Mouse (Mus musculus) liver, embryonic 14.5 days (tissue): ENCODE data around the gene Cd163. TPM values are rescaled to one million over a fixed set of nuclear protein-coding genes. Genes with fewer than 3 reads are reported as not detected.
A peak's percentile ranks its signal among the peaks of the same experiment; 100 is the strongest.

Experiments used
- ATAC-seq: fragments of 200-750 bp; cut with Nextera tagmentation; 2 replicates; pipeline ENCODE4 v1.8.0; 2017; ENCODE audit warnings: moderate number of reproducible peaks, mild to moderate bottlenecking, moderate library complexity; ENCODE audit not compliant: insufficient read depth
- DNase-seq, 3 experiments: peaks; one replicate each; pipeline ENCODE4 v3.0.0-alpha.2; 2012 to 2013; ENCODE audit warnings: low read depth in 3 of 3, low spot score in 3 of 3
- H3K27ac ChIP-seq: fragments of 300-500 bp; sonication (generic); 2 replicates; pipeline ENCODE4 v1.5.1; 2014; ENCODE audit warnings: moderate library complexity, mild to moderate bottlenecking, control low read depth, inconsistent platforms
- H3K27me3 ChIP-seq: fragments of 300-500 bp; sonication (generic); 2 replicates; pipeline ENCODE4 v1.6.1; 2014; ENCODE audit warnings: mild to moderate bottlenecking, low read length, moderate library complexity; ENCODE audit not compliant: control insufficient read depth, insufficient read depth
- H3K36me3 ChIP-seq: fragments of 300-500 bp; sonication (generic); replicated peaks from 2 replicates; pipeline ENCODE4 v1.6.1; 2014; ENCODE audit warnings: low read depth; ENCODE audit not compliant: control insufficient read depth, insufficient read depth
- H3K4me1 ChIP-seq, 2 experiments: fragments of 200-500 bp in 1 of 2; fragments of 300-500 bp in 1 of 2; sonication (generic) in 1 of 2; replicated peaks; 2 replicates each; pipeline ENCODE4 v1.6.1; 2012 to 2014; ENCODE audit warnings: antibody characterized with exemption in 1 of 2, inconsistent platforms in 1 of 2, low read length in 1 of 2; ENCODE audit not compliant: control insufficient read depth in 2 of 2, insufficient read depth in 2 of 2
- H3K4me2 ChIP-seq: fragments of 300-500 bp; sonication (generic); 2 replicates; pipeline ENCODE4 v1.6.1; 2014; ENCODE audit warnings: low read depth, mild to moderate bottlenecking, control low read depth, moderate library complexity
- H3K4me3 ChIP-seq, 2 experiments: fragments of 200-500 bp in 1 of 2; fragments of 300-500 bp in 1 of 2; sonication (generic) in 1 of 2; 2 replicates each; pipeline ENCODE4 v1.5.1; 2012 to 2014; ENCODE audit warnings: low read depth in 2 of 2, low read length in 2 of 2, mild to moderate bottlenecking in 2 of 2, control low read depth in 1 of 2, inconsistent platforms in 1 of 2, moderate library complexity in 1 of 2; ENCODE audit not compliant: insufficient read depth in 1 of 2
- H3K9ac ChIP-seq: fragments of 300-500 bp; sonication (generic); replicated peaks from 2 replicates; pipeline ENCODE4 v1.6.1; 2014; ENCODE audit warnings: mild to moderate bottlenecking, control low read depth, moderate library complexity
- H3K9me3 ChIP-seq: fragments of 300-500 bp; sonication (generic); 2 replicates; pipeline ENCODE4 v1.6.1; 2016; ENCODE audit warnings: low read length, mixed read lengths; ENCODE audit not compliant: control insufficient read depth
- CTCF ChIP-seq: IDR thresholded peaks from 2 replicates; pipeline ENCODE4 v1.5.1; 2016; ENCODE audit warnings: antibody characterized with exemption, low read depth, control low read depth
- EP300 ChIP-seq: IDR thresholded peaks from 2 replicates; pipeline ENCODE4 v1.6.1; 2016; ENCODE audit warnings: antibody characterized with exemption, low read depth
- WGBS: fragments of 180-500 bp; shearing (Covaris S2); extraction: QIAGEN DNeasy Blood & Tissue Kit; methylation state at CpG from one replicate; pipeline ENCODE4 v1.1.7; 2014; ENCODE audit not compliant: insufficient replicate concordance; 5-methylcytosine and 5-hydroxymethylcytosine counted together
- polyA plus RNA-seq, 2 experiments: library from polyadenylated mRNA; depleted of rRNA in 1 of 2; stranded (reverse) in 1 of 2; unstranded in 1 of 2; fragments of >200 nt; fragmentation: Nextera tagmentation in 1 of 2; extraction: Ambion mirVana in 1 of 2; gene quantifications; 2 replicates each; pipeline versions ENCODE4 v1.2.1 to v1.2.3; 2012 to 2014

Gene Cd163
- polyA plus RNA-seq, 2 experiments: 0.03 to 0.04 TPM

DNA sequence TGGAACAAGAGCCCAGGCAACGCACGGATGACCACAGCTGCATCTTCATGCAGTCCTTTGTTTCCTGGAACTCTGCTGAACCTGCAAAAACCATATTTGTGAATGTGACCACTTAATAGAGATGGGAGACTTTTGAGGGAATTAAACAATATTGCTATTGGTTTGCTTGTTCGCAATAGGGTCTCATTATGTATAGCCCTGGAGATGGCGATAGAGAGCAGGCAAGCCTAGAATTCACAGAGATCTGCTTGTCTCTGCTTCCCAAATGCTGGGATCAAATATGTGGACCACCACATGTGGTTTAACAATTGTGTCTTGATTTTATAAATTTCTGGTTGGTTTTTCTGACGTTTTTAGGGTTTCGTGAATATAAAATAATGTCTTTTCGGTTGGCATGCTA, 25.2 kb downstream of the Cd163 start:
- ATAC-seq (no peak), DNase-seq (no peak)
- Histone ChIP-seq H3K9me3 (no peaks in the 10 kb centered on the region), H3K4me2 (no peak overlapping the region), H3K4me3 (no peak overlapping the region), H3K27ac (no peak overlapping the region), H3K36me3 (no peaks in the 10 kb centered on the region), H3K4me1 (no peaks in the 10 kb centered on the region), H3K27me3 (no peaks in the 10 kb centered on the region), H3K9ac (no peak overlapping the region)
- TF ChIP-seq EP300 (no peak), CTCF (peak; percentile 49)
- WGBS: 71% methylated on average over 7 of the region's 7 CpGs

DNA sequence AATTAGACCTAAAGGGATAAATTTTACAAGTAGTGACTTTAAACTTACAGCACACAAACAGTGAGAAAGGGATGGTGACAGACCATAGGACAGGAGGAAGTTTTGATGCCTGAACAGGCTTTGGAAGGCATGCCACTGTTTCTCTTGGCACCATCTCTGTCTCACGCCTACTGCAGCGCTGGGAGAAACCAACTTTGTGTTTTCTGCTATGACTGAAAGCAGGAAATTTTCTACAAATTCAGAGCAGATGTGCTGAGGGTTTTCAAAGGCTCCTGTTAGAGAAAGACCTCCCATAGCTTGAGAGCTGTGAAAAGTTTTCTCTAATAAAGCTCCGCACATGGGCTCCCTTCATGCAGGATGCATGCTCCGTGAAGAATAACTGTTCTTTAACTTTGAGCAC, 40.6 kb downstream of the Cd163 start:
- Histone ChIP-seq H3K4me2 (no peak overlapping the region), H3K36me3 (no peaks in the 10 kb centered on the region), H3K9me3 (no peaks in the 10 kb centered on the region), H3K9ac (no peak overlapping the region), H3K4me3 (no peak overlapping the region), H3K27me3 (no peaks in the 10 kb centered on the region), H3K4me1 (no peaks in the 10 kb centered on the region), H3K27ac (no peak overlapping the region)
- whole genome bisulfite sequencing: 61% methylated on average over 4 of the region's 4 CpGs
- DNase-seq (no peak), ATAC-seq (no peak)
- TF ChIP-seq EP300 (no peak), CTCF (no peak)

DNA sequence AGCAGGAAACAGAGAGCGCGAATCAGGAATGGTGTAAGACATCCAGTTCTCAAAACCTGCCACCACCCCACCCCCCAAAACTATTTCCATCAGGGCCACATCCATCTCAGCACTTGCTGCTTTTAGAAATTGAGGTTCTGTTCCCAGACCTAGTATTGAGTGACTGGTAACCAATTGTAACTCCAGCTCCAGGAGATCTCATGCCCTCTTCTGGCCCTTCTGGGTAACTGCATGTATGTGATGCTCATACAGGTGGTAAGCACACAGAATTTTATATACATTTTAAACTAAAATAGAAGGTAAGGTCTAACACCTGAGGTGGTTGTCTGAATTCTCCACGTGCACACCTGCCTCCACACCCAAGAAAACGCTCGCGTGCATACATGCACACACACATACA, 42.2 kb downstream of the Cd163 start:
- H3K4me1 ChIP-seq: no peaks in the 10 kb centered on the region
- no peak overlapping the region for H3K4me2 ChIP-seq
- no peak for DNase-seq
- H3K36me3 ChIP-seq: no peaks in the 10 kb centered on the region
- no peak overlapping the region for H3K27ac ChIP-seq
- 72% methylated on average over 6 of the region's 6 CpGs for WGBS
- H3K9me3 ChIP-seq: no peaks in the 10 kb centered on the region
- TF ChIP-seq EP300 (no peak), CTCF (peak; percentile 40; the same call in 1 of the 2 replicates)
- H3K9ac ChIP-seq: no peak overlapping the region
- no peaks in the 10 kb centered on the region for H3K27me3 ChIP-seq
- H3K4me3 ChIP-seq: no peak overlapping the region
- ATAC-seq: no peak

DNA sequence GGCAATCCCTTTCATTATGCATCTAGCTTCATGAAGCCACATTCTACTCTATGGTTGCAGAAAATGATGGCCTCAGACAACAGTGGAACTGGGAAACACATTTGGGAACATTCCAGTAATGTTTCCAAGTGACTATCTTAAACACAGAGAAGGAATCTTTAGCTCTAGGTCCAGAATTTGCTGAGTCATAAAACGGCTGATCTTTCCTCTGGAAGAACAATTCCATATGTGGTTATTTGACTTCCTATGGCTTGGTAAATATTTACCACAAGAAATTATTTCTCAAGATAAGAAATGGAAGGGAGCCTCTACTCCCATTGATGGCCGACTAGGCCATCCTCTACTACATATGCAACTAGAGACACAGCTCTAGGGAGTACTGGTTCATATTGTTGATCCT, 48.8 kb downstream of the Cd163 start:
- no peak overlapping the region for H3K4me3 ChIP-seq
- TF ChIP-seq EP300 (no peak), CTCF (no peak)
- no peaks in the 10 kb centered on the region for H3K4me1 ChIP-seq
- DNase-seq (no peak), ATAC-seq (no peak)
- WGBS: 23% methylated on average over 2 of the region's 2 CpGs
- H3K9me3 ChIP-seq: no peaks in the 10 kb centered on the region
- H3K27me3 ChIP-seq: no peaks in the 10 kb centered on the region
- no peak overlapping the region for H3K27ac ChIP-seq
- H3K4me2 ChIP-seq: no peak overlapping the region
- H3K9ac ChIP-seq: no peak overlapping the region
- H3K36me3 ChIP-seq: no peaks in the 10 kb centered on the region

DNA sequence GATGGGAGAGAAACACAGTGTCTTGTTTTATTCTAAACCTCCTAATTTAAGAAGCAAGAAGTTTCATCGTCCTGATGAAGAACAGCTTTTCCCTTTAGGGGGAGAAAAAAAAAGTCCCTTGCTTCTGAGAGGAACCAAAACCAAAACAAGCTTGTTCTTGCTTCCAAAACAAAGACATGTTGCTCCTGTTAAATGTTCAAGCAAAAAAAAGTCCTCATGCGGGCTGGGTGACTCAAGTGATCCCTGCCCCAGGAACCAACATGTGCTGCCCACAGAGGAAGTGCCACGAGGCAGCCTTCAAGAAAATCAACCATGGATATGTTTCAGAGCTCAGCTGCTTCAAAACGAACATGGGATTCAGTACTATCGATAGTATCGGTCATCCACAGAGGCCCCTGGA, 54.5 kb downstream of the Cd163 start:
- no peak overlapping the region for H3K9ac ChIP-seq
- H3K27ac ChIP-seq: no peak overlapping the region
- H3K4me1 ChIP-seq: no peaks in the 10 kb centered on the region
- H3K4me3 ChIP-seq: no peak overlapping the region
- H3K9me3 ChIP-seq: no peaks in the 10 kb centered on the region
- H3K36me3 ChIP-seq: no peaks in the 10 kb centered on the region
- WGBS: 59% methylated on average over 6 of the region's 6 CpGs
- no peak for DNase-seq
- TF ChIP-seq EP300 (no peak), CTCF (no peak)
- ATAC-seq: no peak
- no peaks in the 10 kb centered on the region for H3K27me3 ChIP-seq
- no peak overlapping the region for H3K4me2 ChIP-seq

DNA sequence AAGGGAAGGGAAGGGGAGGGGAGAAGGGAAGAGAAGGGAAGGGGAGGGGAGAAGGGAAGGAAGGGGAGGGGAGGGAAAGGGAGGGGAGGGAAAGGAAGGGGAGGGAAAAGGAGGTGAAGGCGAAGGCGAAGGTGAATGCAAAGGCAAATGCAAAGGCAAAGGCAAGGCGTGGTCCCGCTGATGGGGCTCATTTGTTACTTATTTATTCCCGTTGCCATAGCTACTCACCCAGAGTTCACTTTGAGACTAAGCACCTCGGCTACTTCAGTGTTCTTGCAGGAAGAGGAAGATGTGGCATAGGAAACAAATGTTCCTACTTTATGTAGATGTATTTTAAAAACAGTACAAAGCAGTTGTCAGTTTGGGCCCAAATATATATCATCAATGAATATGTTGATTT, 56.1 kb downstream of the Cd163 start:
- no peak overlapping the region for H3K4me2 ChIP-seq
- WGBS: 55% methylated on average over 6 of the region's 6 CpGs

More for the DNA sequence above, 56.1 kb downstream of the Cd163 start:
- Histone ChIP-seq H3K27ac (no peak overlapping the region), H3K9me3 (no peaks in the 10 kb centered on the region), H3K36me3 (no peaks in the 10 kb centered on the region), H3K9ac (no peak overlapping the region), H3K4me1 (no peaks in the 10 kb centered on the region), H3K4me3 (no peak overlapping the region), H3K27me3 (no peaks in the 10 kb centered on the region)
- DNase-seq (no peak), ATAC-seq (no peak)
- TF ChIP-seq EP300: no peak
- TF ChIP-seq CTCF: no peak
